13 mouse cellular contexts compared by ENCODE assay signal in genomic region chr9:83254356-83254755, GRCm38 (mm10).
"Had no signal": no experiment of that assay in that cellular context is flagged by ENCODE, and none has a peak within 500 bp of the region (broad histone marks: within the 10 kb centered on the region; RNA-seq: fewer than 3 reads in every experiment).

No protein-coding gene starts in this region.

- H3K9ac ChIP-seq: hindbrain, embryonic 13.5 days; limb, embryonic 13.5 days had no signal

- H3K4me2 ChIP-seq: hindbrain, embryonic 13.5 days; limb, embryonic 13.5 days had no signal

- DNase-seq: left cerebral cortex, postnatal 4 days; lung, adult 2 months; lung, postnatal 36 days; midbrain, embryonic 14.5 days; thymus, postnatal 4 days had no signal

- H3K9me3 ChIP-seq: hindbrain, embryonic 13.5 days; limb, embryonic 13.5 days; midbrain, embryonic 10.5 days had no signal

- H3K4me3 ChIP-seq: hindbrain, embryonic 13.5 days; layer of hippocampus, adult 2 months; limb, embryonic 13.5 days; midbrain, embryonic 10.5 days; myocyte had no signal

- H3K4me1 ChIP-seq: hindbrain, embryonic 13.5 days; midbrain, embryonic 10.5 days had no signal

- H3K27me3 ChIP-seq: hindbrain, embryonic 13.5 days; limb, embryonic 13.5 days had no signal

- ATAC-seq: hindbrain, postnatal 0 days; lung, postnatal 0 days had no signal

- H3K27ac ChIP-seq: hindbrain, embryonic 13.5 days; hindbrain, postnatal 0 days; layer of hippocampus, adult 2 months; limb, embryonic 13.5 days; midbrain, embryonic 10.5 days; stomach, postnatal 0 days had no signal

- H3K36me3 ChIP-seq: hindbrain, embryonic 13.5 days; limb, embryonic 13.5 days; midbrain, embryonic 10.5 days had no signal
